Comparison of ENCODE assay signal across 8 mouse cellular contexts in the genomic region with DNA sequence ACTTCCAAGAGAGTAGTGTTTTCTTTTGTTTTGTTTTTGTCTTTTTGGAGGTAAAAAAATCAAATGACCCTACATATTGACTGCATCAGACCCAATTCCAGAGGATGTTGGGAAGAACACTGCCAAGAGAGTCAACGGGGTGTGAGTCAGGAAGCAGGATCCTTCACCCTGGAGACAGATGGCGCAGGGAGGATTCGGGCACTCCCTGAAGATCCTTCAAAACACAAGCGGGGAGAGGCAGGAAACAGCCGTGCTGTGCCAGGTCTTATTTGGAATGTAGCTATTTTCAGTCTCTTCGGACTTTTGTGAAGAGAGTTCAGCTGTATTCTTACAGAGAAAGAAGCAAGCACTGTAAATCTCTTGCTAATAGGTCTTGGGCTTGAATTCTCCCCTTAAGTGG.
DNase-seq lines count a peak whose midpoint lies in the region; ATAC-seq lines count a peak whose summit lies in the region.
"Had no signal": no experiment of that assay in that cellular context is flagged by ENCODE, and none has a peak within 500 bp of the region (broad histone marks: within the 10 kb centered on the region; RNA-seq: fewer than 3 reads in every experiment).

No protein-coding gene starts in this region.

- H3K9me3 ChIP-seq in midbrain, embryonic 15.5 days = no peaks in the 10 kb centered on the region
- H3K9me3 ChIP-seq: megakaryocyte, embryonic 14.5 days had no signal

- H3K9ac ChIP-seq in midbrain, embryonic 15.5 days = no peak overlapping the region

- ATAC-seq in midbrain, embryonic 15.5 days (replicated peaks) = no peak

- DNase-seq in R1 (ENCODE audit: low read depth, low spot score) (peak; percentile 12), adipocyte (ENCODE audit: low spot score) (no peak)
- DNase-seq in adrenal gland, postnatal 25 days = peak; percentile 6
- peak; percentile 50 for DNase-seq in heart, adult 8-10 months (ENCODE audit: low spot score)
- peak; percentile 75 for DNase-seq in kidney, postnatal 14 days
- DNase-seq in Muller cell, postnatal 12 days (ENCODE audit: inconsistent ontology term) = no peak

- no peaks in the 10 kb centered on the region for H3K4me1 ChIP-seq in midbrain, embryonic 15.5 days
- H3K4me1 ChIP-seq: megakaryocyte, embryonic 14.5 days had no signal

- H3K36me3 ChIP-seq in midbrain, embryonic 15.5 days (replicated peaks) = no peaks in the 10 kb centered on the region

- no peak overlapping the region for H3K27ac ChIP-seq in midbrain, embryonic 15.5 days

- no peak overlapping the region for H3K4me3 ChIP-seq in midbrain, embryonic 15.5 days
- H3K4me3 ChIP-seq: megakaryocyte, embryonic 14.5 days had no signal

- no peaks in the 10 kb centered on the region for H3K27me3 ChIP-seq in midbrain, embryonic 15.5 days (replicated peaks)
- H3K27me3 ChIP-seq: megakaryocyte, embryonic 14.5 days had no signal

- WGBS in midbrain, embryonic 15.5 days = 74% methylated on average over 6 of the region's 6 CpGs

- H3K4me2 ChIP-seq in midbrain, embryonic 15.5 days = no peak overlapping the region

Comparison
In these comparisons a context has a peak if more than half of its experiments do, and no peak if none do; other contexts are left out.
1. DNase-seq: peak in R1 (single experiment), adrenal gland, postnatal 25 days (single experiment), heart, adult 8-10 months (single experiment) and kidney, postnatal 14 days (single experiment); none in adipocyte (single experiment) and Muller cell, postnatal 12 days (single experiment).